Mouse (Mus musculus) limb, embryonic 10.5 days (tissue): ENCODE measurements around the gene Ldhal6b. TPM values are rescaled to one million over a fixed set of nuclear protein-coding genes. Genes with fewer than 3 reads are reported as not detected.

Experiments used
- DNase-seq: peaks from one replicate; pipeline ENCODE4 v3.0.0-alpha.2; 2017; ENCODE audit warnings: low spot score
- H3K27ac ChIP-seq: fragments of 300-500 bp; sonication (generic); 2 replicates; pipeline ENCODE4 v1.5.1; 2016; ENCODE audit warnings: mild to moderate bottlenecking
- H3K27me3 ChIP-seq: fragments of 300-500 bp; sonication (generic); 2 replicates; pipeline ENCODE4 v1.6.1; 2016; ENCODE audit warnings: low read depth, mild to moderate bottlenecking; ENCODE audit not compliant: poor library complexity, severe bottlenecking
- H3K36me3 ChIP-seq: fragments of 300-500 bp; sonication (generic); 2 replicates; pipeline ENCODE4 v1.6.1; 2016; ENCODE audit warnings: mild to moderate bottlenecking, moderate library complexity
- H3K4me1 ChIP-seq: fragments of 300-500 bp; sonication (generic); 2 replicates; pipeline ENCODE4 v1.6.1; 2016
- H3K4me3 ChIP-seq: fragments of 300-500 bp; sonication (generic); 2 replicates; pipeline ENCODE4 v1.5.1; 2016; ENCODE audit warnings: mild to moderate bottlenecking, moderate library complexity
- H3K9me3 ChIP-seq: fragments of 300-500 bp; sonication (generic); replicated peaks from 2 replicates; pipeline ENCODE4 v1.6.1; 2016; ENCODE audit warnings: mild to moderate bottlenecking
- WGBS: fragments of 180-500 bp; shearing (Covaris S2); methylation state at CpG from one replicate; pipeline ENCODE4 v1.1.7; 2016; 5-methylcytosine and 5-hydroxymethylcytosine counted together
- polyA plus RNA-seq: library from polyadenylated mRNA; unstranded; fragments of >200 nt; fragmentation: Nextera tagmentation; extraction: Ambion mirVana; gene quantifications from 2 replicates; pipeline ENCODE4 v1.2.1, GENCODE M21; 2016

Ldhal6b gene
- polyA plus RNA-seq, 1 experiment from 2014 or later: not detected

DNA sequence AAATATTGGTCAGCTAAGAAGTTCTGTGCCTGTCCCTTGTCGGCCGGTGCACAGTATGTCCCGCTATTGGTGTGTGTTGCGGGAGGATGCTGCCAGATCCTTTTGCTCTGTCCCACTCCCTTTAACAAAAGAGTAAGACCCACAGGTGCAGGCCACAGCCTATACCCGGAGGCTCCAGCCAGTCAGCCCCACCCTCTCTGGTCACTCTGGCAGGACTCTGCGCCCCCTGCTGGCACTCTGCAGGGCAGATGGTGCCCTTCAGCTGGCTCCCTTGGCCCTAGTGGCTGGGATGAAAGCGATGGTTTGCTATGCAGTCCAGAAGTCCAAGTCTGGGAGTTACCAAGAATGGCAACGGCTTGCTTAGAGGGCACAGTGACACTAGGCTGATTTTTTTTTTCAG, 15.9 kb downstream of the Ldhal6b start:
- Histone ChIP-seq H3K27me3 (peaks cover 38% of the 10 kb centered on the region), H3K4me3 (0 out of 2 replicates have a peak overlapping the region, but pooled peaks have one; percentile 13), H3K27ac (no peak overlapping the region), H3K36me3 (no peaks in the 10 kb centered on the region), H3K4me1 (peaks cover 32% of the 10 kb centered on the region), H3K9me3 (no peaks in the 10 kb centered on the region)
- 37% methylated on average over 8 of the region's 8 CpGs for WGBS
- DNase-seq: peak; percentile 87

DNA sequence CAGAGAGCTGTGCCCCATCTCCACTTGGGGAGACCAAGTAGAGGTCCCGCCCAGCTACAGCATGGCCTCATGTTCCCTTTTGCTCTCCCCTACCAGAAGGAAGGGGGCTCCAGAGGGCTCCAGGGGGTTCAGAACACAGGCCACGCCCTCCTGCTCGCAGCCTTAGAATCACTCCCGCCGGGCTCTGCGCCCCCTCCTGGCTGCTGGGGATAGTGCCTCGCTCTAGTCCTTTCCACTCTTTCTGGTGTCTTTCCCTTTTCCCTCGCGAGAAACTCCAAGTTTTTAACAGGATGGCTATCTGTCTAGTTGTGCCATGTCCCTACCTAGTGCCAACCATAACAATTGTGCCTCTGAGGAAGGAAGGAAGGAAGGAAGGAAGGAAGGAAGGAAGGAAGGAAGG, 16.5 kb downstream of the Ldhal6b start:
- no peak overlapping the region for H3K27ac ChIP-seq
- no peaks in the 10 kb centered on the region for H3K36me3 ChIP-seq
- peak; percentile 89 for DNase-seq
- peaks cover 37% of the 10 kb centered on the region for H3K4me1 ChIP-seq
- H3K27me3 ChIP-seq: peaks cover 38% of the 10 kb centered on the region
- 7% methylated on average over 9 of the region's 9 CpGs for WGBS
- H3K9me3 ChIP-seq: no peaks in the 10 kb centered on the region
- 0 out of 2 replicates have a peak overlapping the region, but pooled peaks have one; percentile 17 for H3K4me3 ChIP-seq

DNA sequence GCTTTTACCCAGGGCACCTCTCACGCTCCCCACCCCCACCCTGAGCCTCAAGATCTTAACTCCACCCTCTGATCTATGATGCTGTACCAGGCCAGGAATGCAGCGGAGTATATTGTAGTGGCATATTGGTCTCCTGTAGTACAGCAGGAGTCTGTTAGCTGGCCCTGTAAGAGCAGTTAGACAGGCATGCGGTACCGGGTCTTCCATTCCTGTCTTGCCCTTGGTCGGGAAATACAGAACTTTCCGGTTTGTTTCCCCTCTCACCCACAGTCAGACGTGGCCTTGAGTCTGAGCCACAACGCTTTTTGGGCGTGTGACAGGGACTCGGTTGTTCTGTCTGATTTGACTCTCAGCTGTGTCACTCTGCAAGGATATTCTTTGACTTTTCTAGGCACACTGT, 17.3 kb downstream of the Ldhal6b start:
- no peak overlapping the region for H3K27ac ChIP-seq
- no peak for DNase-seq
- H3K27me3 ChIP-seq: peaks cover 39% of the 10 kb centered on the region
- H3K36me3 ChIP-seq: no peaks in the 10 kb centered on the region
- H3K4me3 ChIP-seq: no peak overlapping the region
- 89% methylated on average over 10 of the region's 10 CpGs for WGBS
- peaks cover 34% of the 10 kb centered on the region for H3K4me1 ChIP-seq
- H3K9me3 ChIP-seq: no peaks in the 10 kb centered on the region

DNA sequence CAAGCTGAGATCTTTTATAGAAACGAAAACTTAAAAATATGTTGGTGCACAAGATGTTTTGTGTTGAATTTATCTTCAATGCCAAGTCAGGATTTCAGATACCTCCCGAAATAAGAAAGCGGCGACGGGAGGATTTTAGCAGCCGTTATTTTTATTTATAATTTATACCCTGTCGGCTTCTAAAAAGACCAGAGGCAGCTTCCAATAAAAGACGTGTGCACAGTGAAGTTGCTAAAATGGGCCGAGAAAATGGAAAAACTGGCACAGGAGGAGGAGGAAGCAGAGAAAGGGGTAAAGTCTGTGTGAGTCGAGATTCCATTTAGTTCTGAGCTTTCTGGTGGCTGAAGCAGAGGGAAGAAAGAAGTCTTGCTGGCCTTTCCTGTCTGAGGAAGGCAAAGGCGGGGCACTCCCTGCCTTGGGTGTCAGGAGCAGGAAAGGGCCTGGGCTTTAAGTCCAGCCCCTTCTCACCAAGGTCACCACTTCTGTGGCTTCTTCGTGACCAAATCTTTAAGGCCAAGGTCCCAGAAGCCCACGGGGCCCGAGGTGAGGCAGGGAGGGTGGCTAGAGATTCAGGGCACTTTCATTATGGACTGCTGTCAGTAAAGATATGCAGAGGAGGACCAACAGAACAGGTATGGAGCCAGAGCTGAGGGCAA, 18.0 kb downstream of the Ldhal6b start:
- Histone ChIP-seq H3K36me3 (no peaks in the 10 kb centered on the region), H3K27ac (no peak overlapping the region), H3K4me3 (no peak overlapping the region), H3K4me1 (peaks cover 34% of the 10 kb centered on the region), H3K9me3 (no peaks in the 10 kb centered on the region), H3K27me3 (peaks cover 38% of the 10 kb centered on the region)
- 79% methylated on average over 14 of the region's 14 CpGs for WGBS
- no peak for DNase-seq

DNA sequence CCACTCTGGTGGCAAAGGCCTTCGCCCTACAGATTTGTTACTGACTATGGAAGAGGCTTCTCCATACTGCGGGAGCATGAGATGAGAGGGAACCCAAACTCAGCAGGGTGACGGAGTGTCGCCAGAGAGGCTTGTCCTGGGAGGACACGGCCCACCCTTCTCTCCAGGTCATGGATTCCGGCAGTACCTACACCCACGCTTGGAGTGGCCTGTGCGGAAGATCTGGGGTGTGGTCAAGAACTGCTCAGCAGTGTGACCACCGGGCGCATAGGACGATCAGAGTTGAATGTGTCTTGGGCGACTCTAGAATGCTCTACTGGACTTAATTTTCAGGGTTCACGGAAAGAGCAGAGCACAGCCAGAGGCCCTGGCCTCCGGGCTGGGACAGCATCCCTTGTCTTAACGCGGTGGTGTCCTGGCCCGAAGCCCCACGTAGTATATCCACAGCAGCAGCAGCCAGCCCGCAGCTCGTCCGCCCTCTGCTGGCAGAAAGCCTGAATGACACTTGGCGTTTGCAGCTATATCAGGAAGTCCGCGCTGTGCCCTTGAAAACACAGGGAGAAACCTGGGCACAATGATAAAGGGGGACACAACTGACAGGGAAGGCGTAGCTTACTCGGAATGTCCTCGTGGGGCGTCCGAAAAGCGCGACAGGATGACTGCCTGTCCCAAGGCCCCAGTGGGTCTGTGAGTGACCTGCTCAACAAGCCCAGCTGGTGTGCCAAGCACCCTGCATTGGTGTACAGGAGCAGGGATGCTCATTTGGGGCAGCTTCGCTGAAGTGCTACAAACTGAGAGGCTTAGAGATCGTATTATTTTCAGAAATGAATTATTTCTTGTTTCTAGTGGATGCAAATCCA, 21.2 kb downstream of the Ldhal6b start:
- Histone ChIP-seq H3K4me1 (peaks cover 14% of the 10 kb centered on the region; the same call in 1 of the 2 replicates), H3K27me3 (peaks cover 11% of the 10 kb centered on the region), H3K4me3 (no peak overlapping the region), H3K36me3 (no peaks in the 10 kb centered on the region), H3K9me3 (no peaks in the 10 kb centered on the region), H3K27ac (no peak overlapping the region)
- WGBS: 33% methylated on average over 33 of the region's 33 CpGs
- DNase-seq: peak; percentile 92

DNA sequence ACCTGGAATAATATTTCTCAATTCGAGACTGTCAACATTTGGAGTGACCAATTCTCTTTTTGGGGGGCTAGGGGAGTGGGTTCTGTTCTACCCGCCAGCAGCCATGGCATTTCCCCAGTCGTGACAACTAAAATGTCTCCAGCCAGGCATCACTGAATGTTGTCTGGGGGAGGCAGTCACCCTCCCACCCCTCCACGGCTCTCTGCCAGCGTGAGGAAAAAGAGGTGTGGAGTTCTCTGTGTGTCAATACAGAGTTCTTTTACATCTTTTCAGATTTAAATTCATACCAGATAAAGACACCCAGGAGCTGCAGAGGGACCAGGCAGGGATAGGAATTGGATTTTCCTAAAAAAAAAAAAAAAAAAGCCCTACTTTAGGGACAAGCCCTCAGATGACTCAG, 22.4 kb downstream of the Ldhal6b start:
- Histone ChIP-seq H3K27ac (no peak overlapping the region), H3K9me3 (no peaks in the 10 kb centered on the region), H3K36me3 (no peaks in the 10 kb centered on the region), H3K4me1 (peaks cover 7% of the 10 kb centered on the region; the same call in 1 of the 2 replicates), H3K4me3 (no peak overlapping the region), H3K27me3 (peaks cover 11% of the 10 kb centered on the region)
- no peak for DNase-seq
- 82% methylated on average over 5 of the region's 5 CpGs for WGBS

DNA sequence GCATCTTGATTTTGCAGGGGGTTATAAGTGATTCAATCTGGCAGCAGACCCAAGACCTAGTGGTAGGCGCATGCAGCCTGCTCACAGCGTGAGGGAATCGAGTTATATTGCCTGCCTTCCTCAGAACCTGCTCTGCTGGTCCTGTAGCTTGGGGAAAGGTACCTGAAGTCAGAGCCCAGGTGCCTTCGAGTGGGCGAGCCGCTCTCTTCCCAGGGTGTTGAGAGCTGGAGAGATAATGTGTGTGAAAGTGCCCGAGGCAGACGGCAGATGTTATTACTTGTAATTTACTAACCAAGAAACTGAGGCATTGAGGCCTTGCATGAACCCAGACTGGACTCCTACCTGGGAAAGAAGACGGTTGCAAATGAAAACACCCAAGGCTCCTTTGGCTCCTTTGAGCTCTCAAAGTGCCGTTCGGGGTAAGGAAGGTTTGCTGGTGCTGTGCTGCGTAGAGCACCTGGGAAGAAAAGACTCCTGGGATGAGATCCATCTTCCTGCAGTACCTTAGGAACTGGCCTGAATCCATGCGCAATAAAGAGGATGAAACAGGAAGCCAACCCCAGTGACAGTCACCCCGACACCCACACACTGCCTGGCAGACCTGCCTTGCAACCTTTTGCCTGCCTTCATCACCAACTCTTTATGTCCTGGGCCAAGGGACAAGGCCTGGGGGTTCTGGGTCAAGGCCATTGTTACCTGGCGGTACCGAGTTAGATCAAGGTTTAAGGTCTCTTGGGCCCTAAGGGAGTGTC, 22.9 kb downstream of the Ldhal6b start:
- Histone ChIP-seq H3K4me3 (no peak overlapping the region), H3K27ac (no peak overlapping the region), H3K27me3 (peaks cover 11% of the 10 kb centered on the region), H3K4me1 (peaks cover 7% of the 10 kb centered on the region; the same call in 1 of the 2 replicates), H3K36me3 (no peaks in the 10 kb centered on the region), H3K9me3 (no peaks in the 10 kb centered on the region)
- DNase-seq: no peak
- WGBS: 81% methylated on average over 16 of the region's 16 CpGs

DNA sequence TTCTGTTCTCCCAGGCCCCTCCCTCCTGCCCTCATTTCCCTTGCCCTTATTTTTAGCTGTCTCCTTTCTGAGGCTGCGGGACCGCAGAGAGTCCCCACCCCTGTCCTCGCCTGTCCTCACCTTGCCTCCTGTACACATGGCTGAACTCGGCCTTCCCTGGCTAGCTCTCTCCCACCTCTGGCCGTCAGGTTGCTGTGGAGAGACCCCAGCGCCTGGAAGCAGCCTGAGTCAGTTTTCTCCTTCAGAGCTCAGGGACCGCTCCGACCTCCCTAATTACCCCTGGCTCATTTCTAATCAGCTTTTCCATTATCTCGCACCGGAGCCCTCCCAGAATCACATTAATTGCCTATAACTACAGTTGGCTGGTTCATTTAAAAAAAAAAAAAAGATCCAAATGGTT, 27.9 kb downstream of the Ldhal6b start:
- Histone ChIP-seq H3K4me3 (no peak overlapping the region), H3K27me3 (no peaks in the 10 kb centered on the region), H3K4me1 (no peaks in the 10 kb centered on the region), H3K9me3 (no peaks in the 10 kb centered on the region), H3K27ac (no peak overlapping the region), H3K36me3 (no peaks in the 10 kb centered on the region)
- 73% methylated on average over 10 of the region's 10 CpGs for WGBS
- no peak for DNase-seq

DNA sequence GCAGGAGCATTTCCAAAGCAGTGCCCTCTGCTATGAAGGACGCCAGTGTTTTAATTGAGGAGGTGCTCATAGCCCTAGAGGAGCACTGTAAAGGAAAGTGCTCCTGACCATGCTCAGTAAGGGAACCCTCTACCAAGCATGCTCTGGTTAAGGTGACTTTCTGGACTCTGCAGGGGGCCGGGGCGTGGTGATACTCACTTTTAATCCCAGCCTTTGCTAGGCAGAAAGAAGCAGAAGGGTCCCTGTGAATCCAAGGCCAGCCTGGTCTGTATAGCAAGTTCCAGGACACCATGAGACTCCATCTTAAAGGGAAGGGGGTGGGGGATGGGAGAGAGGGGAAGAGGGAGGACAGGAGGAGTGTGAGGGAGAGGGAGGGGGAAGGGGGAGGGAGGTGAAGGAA, 30.2 kb downstream of the Ldhal6b start:
- no peaks in the 10 kb centered on the region for H3K36me3 ChIP-seq
- H3K4me3 ChIP-seq: no peak overlapping the region
- H3K27me3 ChIP-seq: no peaks in the 10 kb centered on the region
- no peak overlapping the region for H3K27ac ChIP-seq
- no peaks in the 10 kb centered on the region for H3K4me1 ChIP-seq
- DNase-seq: no peak
- WGBS: 62% methylated on average over 3 of the region's 3 CpGs
- no peaks in the 10 kb centered on the region for H3K9me3 ChIP-seq

DNA sequence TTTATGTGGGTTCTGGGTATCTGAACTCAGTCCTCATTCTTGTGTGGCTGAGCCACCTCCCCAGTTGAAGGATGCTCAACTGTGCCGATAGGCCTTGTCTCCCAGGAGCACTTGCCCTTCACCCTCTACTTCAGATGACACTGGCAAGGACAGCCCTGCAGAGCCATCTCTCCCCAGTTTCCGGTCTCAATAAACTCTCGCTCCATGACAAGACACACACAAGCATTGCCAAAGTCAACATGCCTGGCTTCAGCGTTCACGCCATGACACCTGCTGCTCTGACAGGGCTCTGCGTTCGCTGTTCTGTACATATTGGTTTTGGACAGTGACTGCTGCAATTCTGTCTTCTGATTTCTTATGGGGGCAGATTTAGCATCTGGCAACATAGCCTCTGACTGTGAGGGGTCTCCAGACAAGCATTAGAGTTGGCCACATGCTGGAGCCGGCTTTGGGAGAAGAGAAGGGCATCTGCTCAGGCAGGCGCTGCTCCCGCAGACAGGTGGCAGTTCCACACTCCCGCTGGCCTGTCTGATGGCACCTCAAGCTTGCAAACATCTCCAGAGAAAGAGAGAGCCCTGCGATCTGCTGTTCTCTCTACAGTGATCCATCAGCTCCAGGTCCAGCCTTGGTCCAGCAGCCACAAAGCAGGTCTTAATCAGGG, 31.6 kb downstream of the Ldhal6b start:
- Histone ChIP-seq H3K4me3 (no peak overlapping the region), H3K27me3 (no peaks in the 10 kb centered on the region), H3K4me1 (0 out of 2 replicates have a peak, but pooled peaks cover 4% of the 10 kb centered on the region), H3K27ac (no peak overlapping the region), H3K36me3 (no peaks in the 10 kb centered on the region), H3K9me3 (no peaks in the 10 kb centered on the region)
- DNase-seq: no peak
- WGBS: 88% methylated on average over 12 of the region's 12 CpGs

DNA sequence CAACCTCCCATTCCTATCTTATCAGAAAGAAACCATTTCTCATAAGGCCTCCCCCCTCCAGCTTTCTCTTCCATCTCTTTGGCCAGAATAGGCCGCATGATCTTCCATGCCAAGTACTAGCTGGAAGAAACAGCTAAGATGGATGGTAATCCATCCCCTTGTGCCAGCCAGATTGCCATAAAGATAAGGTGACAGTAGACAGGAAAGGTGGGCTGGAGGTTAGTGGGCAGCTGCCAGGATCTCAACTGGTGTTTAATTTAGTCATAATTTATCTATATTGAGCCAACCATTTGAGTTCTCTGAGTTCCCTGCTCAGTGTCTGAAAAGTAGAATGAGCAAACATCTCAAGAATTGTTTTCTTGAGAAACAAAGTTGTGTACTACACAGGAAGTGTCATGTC, 32.9 kb downstream of the Ldhal6b start:
- Histone ChIP-seq H3K9me3 (no peaks in the 10 kb centered on the region), H3K4me3 (no peak overlapping the region), H3K27ac (no peak overlapping the region), H3K4me1 (0 out of 2 replicates have a peak, but pooled peaks cover 4% of the 10 kb centered on the region), H3K27me3 (no peaks in the 10 kb centered on the region), H3K36me3 (no peaks in the 10 kb centered on the region)
- WGBS: 91% methylated on average over 1 of the region's 1 CpGs
- DNase-seq: no peak

DNA sequence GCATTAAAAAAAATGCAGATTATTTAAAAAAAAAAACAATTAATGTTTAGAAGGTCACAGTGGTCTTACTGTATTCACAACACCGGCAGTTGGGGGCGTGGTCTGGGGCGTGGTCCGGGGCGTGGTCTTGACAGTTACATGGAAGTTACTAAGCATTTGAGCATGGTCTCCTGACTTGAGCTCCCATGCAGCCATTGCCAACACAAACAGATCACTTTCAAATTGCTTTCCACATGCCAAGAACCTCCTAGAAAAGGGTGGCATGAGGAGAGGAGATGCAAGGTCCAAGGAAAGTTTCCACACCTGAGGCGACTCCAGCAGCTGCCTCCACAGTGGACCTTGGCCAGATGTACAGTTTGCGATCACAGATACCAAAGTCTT, 40.6 kb downstream of the Ldhal6b start:
- no peaks in the 10 kb centered on the region for H3K36me3 ChIP-seq
- no peak for DNase-seq
- 0 out of 2 replicates have a peak, but pooled peaks cover 2% of the 10 kb centered on the region for H3K4me1 ChIP-seq
- H3K27me3 ChIP-seq: peaks cover 4% of the 10 kb centered on the region; the same call in 1 of the 2 replicates
- no peak overlapping the region for H3K27ac ChIP-seq
- no peak overlapping the region for H3K4me3 ChIP-seq
- 30% methylated on average over 7 of the region's 7 CpGs for WGBS
- no peaks in the 10 kb centered on the region for H3K9me3 ChIP-seq
